Mouse (Mus musculus) left cerebral cortex, adult 18-20 months (tissue): ENCODE results near the gene Abl1. TPM values are rescaled to one million over a fixed set of nuclear protein-coding genes. Genes with fewer than 3 reads are reported as not detected.

Experiments
- DNase-seq, 2 experiments: peaks; one replicate each; pipeline ENCODE4 v3.0.0; 2021 to 2022; ENCODE audit warnings: low spot score in 2 of 2, mixed read lengths in 1 of 2
- total RNA-seq, 2 experiments: library from RNA; stranded (reverse); gene quantifications; 2 replicates each; pipeline ENCODE4 v1.2.3; 2021

Abl1 gene
- total RNA-seq, 2 experiments from 2014 or later: 39.2 to 39.9 TPM

DNA sequence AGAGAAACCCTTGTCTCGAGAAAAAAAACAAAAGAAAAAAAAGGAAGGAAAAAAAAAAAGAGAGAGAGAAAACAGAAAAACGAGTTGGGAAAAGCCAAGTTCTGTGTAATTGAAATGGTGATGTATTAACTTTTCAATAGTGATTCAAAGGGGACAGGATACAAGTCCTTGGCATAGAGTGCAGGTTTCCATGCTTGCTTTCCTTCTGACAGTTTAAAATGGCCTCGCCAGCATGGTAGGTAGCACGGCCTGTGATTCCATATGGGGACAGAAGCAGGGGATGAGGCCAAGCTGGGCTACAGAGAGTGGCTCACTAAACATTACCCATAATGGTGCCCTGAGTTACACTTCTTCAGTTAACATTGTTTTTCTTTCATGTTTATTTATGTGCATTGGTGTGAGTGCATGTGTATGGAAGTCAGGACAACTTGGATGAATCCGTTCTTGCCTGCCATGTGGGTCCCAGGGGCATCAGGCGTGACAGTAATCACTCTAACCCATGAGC lies 6.4 kb upstream of the Abl1 start:
- DNase-seq: no peak

DNA sequence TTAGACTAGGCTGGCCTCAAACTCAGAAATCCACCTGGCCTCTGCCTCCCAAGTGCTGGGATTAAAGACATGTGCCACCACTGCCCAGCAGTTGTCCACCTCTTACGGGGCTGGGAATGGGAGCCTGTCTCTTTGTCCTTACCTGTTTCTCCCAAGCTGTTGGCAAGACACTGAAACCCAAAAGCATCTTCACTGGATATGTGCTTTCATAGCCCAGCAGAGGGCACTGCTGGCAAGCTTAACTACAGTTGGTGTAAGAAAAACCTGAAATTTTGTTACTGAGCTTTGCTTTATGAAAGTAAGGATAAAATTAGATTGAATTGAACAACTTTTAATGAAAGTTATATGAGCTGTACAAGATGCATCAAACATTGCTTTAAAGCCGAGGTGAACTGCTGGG lies 4.5 kb upstream of the Abl1 start:
- peak; percentile 57 to 60 for DNase-seq

DNA sequence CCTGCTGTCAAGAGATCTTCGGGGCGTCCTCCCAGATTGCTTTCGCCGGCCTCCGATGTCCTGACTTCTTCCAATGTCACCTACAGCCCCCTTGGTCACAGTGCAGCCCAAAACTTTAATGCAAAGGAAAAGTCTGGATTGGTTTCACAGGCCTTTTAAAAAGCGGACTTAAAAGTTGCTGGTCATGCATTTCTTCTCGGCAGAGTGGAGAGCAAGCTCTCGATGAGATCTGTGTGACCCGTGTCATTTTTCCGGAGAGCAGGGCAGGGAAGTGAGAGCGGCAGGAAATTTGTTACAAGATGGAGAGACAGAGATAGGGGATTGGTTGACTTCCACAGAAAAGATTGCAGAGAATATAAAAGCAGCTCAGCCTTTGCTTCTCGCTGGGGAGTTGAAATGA lies 869 bp downstream of the Abl1 start:
- no peak for DNase-seq

DNA sequence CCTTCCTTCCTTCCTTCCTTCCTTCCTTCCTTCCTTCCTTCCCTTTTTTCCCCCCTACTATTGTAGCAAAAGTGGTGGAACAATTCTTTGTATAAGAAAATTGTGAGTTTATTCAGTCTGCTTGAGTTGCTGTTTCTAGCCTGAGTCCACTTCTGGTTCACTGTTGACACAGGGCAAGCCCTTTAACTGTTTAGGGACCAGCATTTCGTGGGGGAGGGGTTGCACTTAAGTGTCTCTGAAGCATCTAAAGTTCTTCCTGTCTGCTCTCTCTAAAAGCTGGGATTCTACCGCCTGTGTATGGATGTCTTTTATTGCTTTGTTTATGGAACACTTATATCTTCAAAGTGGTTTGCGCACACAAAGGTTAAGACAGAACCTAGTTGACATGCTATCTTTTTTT lies 1.9 kb downstream of the Abl1 start:
- no peak for DNase-seq

DNA sequence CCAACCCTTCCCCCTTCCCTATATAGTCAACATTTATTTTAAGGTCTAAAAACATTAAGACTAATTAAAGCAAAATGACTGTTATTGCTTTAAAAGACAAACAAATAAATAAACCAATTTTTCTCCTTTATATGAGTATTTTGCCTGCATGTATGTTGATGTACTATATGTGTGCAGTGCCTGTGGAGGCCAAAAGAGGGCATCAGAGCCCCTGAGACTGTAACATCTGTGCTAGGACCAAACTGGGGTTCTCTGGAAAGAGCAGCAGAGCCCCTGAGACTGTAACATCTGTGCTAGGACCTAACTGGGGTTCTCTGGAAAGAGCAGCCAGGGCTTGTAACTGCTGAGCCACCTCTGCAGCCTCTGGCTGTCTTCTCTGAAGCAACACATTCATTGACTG lies 10.0 kb downstream of the Abl1 start:
- DNase-seq: no peak

DNA sequence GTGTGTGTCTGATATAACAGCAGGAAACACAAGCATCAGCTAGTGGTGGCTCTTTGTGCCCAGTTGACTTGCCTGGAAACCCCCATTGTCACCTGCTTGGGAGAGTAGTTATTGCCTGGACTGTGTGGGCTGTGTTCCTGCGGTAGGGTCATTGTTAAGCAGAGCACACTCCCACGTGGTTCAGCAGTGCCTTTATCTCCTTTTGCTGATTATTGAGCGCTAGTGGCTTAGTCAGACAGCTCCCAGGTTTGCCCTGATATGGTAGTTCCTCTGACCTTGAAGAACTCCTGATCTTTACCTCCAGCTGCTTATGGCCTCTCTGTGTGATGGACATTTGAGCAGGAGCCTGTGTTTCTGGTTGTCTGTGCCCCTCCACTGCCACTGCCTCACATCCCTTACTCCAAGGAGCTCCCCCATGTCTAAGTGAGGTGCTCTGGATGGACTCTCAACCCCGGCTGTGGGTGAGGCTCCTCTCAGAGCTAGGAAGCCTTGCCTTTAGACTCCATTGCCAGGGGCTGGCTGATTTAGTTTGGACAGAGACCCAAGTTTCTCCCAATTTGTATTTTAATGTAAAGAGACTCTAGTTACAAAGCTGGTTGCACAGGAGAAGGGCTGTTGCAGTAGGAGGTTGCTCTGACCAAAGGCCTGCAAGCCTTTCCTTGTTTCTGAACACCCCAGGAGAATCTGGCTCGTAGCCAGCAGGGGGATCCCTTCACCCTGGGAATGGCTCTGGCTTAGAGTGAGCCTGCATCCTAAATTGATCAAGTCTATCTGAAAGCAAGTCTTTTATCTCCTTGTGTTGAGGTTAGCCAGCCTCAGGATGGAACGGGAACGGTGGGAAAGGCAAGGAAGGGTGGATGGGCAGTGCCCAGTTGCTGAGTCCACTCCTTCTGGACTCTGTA lies 12.6 kb downstream of the Abl1 start:
- DNase-seq: no peak

DNA sequence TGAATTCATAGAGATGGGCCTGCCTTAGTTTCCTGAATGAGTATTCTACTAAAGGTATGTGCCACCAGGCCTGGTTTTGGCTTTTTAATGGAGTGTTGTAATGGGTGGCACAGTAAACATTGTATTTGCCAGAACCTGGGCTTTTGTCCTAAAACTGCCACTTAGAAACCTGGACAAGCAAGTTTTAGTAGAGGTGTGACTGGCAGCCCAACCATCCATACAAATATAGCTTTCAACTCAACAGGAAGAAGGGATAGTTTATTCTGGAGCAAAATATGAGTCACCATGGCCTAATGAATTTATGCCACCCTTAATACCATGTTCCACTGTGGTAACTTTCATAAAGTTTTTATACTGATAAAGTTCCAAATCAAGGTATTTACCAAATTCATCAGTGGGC lies 15.1 kb downstream of the Abl1 start:
- DNase-seq: no peak

DNA sequence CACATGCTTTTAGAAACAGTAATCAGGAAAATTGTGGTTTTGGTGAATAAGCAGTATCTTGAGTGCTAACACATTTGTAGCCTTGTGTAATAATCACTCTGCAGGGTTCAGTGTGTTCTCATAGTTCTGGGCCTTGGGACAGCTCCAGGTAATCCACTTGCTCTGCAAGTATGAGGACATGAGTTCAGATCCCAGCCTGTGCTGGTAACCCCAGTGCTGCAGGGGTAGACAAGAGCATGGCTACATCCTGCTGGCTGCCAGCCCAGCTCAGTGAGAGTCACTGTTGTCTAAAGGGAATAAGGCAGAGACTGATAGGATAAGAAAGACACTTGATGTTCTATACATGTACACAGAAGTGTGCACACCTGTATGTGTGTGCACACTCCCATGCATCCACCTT lies 17.7 kb downstream of the Abl1 start:
- DNase-seq: no peak

DNA sequence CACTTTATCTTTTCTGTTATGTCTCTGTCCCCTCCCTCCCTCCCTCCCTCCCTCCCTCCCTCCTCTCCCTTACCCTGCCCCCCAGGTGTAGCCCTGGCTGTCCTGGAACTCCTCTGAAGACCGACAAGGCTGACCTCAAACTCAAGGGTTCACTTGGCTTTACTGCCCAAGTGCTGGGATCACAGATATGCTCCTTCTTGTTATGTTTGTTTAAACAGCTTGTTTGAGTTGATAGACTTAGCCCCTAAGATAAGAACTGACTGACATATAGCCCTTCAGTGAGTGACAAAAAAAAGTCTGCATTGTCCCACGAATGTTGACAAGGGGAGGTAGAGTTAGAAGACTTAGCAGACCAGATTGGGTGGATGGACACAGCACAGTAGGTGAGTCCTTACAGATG lies 18.4 kb downstream of the Abl1 start:
- no peak for DNase-seq

DNA sequence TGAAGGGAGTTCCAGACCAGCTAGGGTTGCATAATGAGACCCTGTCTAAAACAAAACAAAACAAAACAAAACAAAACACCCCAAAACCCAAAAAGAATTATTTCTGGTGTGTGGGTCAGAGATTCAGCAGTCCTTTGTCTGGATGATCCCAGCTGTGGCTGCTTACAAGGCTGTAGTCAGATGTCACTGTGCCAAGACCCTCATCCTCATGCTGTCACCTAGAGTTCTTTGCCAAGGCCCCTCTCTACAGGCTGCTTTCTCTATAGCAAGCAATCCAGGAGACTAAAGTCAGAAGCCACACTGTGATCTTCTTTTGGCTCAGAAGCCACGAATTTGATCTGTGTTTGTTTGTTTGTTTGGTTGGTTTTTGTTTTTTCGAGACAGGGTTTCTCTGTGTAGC lies 24.5 kb downstream of the Abl1 start:
- DNase-seq: no peak

DNA sequence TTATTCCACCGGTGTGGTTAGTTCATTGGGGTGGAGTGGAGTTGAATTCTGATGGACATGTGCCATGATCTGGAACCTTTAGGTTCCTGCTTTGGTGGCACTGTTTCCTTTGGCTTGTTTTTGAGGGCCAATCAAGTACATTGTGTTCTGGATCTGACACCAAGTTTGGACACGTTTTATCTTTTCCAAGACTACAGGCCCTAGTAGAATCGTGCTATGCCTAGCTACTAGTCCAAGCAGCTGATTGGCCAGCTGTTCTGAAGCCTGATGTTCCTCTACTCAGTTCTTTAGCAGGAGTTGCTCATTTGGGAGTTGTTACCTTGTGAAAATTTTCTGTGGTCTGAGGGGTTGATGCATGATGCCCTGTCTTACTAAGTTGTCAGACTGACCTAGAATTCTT lies 25.6 kb downstream of the Abl1 start:
- no peak for DNase-seq

DNA sequence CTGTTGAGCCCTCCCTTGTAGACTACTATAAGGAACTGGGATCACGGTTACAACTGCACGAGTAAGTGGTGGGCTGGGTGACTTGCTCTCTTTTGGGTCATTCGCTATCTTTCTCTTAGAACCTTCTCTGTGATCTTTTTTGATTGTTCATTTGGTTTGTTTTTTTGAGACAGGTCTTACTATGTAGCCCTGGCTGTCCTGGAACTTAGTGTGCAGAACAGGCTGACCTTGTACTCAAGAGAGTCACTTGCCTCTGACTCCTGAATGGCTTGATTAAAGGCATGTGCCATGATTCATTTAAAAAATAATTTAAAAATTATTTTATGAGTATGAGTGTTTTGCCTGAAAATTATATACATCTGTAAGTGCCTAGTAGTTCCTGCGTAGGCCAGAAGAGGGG lies 26.6 kb downstream of the Abl1 start:
- DNase-seq: no peak

DNA sequence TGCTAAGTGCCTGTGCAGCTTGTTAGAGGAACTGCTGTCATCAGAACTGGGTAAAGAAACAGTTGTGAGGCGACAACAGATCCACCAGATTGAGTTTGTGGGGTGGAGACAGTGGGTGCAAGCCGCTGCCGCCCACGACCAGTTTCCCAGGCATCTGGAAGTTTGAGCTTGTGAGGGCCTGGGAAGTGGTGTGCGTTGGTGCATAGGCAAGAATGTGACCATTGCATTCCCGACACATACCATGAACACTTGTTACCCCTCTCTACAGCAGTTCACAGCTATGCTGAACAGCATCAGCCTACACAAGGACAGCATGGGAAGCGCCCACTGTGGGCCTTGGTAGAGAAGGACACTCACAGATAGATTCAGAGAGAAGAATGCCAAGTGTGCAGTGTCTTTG lies 27.8 kb downstream of the Abl1 start:
- peak; percentile 69 to 84 for DNase-seq

DNA sequence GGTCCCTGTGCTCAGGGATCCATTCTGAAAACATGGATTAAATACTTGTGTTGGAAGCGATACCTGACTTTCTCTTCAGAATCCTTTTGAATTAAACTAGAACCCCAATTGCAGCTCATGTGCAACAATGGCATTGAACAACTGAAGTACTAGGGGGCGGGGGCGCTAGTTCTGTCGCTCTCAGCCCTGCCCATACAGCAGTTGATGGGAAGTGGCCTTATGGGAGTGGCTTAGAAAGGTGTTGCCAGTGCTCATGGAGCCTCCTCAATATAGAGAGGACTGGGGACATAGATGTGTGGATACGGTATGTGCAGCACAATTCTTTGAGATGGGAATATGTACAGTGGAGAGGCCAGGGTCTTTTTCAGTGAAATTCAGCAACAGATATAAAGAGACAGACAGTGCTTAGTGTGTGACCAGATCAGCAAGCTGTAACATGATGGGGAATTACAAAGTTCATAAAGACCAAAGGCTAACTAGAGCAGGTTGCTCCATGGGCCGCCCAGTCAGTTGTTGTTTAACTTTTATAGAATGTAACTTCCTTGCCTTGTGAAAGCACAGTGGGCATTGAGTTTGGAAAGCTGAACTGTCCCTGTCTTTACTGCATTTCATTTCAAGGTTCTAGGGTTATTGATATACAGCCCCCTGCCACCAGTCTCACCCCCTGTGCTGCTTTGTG lies 31.2 kb downstream of the Abl1 start:
- DNase-seq: no peak

DNA sequence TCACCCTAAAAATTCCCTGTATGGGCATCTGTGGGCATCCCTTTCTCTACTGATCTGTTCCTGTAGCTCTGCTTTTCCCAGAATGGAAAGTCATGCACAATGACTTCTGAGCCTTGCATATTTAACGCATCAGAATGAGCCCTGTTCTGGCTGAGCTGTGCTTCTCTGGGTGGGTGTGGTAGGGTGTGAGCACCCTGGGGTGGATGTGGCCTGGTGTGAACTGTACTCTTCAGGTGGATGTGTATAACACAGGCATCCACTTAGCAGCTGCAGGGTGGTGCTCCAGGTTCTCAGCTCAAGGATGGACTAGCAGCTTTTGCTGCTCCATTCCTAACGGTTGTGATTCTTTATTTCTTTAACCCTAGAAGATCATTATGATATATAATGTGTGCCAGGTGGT lies 31.8 kb downstream of the Abl1 start:
- DNase-seq: no peak

DNA sequence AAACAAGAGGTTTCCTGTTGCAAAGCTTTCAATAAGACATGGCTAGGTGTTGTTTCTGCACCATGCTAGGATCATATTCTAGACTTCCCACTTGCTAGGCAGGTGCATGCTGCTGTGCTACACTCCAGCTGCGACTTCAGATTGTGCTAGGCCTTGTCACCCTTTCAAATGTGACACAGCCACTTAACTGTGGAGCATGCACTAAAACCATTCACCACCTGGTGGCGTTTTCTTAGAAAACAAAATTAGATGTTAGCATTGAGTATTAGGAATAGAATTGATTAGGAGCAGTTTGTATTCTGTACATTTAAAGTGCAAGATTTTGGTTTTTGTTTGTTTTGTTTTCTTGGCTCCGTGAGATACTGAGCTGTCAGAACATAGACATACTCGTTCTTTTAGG lies 32.6 kb downstream of the Abl1 start:
- no peak for DNase-seq

DNA sequence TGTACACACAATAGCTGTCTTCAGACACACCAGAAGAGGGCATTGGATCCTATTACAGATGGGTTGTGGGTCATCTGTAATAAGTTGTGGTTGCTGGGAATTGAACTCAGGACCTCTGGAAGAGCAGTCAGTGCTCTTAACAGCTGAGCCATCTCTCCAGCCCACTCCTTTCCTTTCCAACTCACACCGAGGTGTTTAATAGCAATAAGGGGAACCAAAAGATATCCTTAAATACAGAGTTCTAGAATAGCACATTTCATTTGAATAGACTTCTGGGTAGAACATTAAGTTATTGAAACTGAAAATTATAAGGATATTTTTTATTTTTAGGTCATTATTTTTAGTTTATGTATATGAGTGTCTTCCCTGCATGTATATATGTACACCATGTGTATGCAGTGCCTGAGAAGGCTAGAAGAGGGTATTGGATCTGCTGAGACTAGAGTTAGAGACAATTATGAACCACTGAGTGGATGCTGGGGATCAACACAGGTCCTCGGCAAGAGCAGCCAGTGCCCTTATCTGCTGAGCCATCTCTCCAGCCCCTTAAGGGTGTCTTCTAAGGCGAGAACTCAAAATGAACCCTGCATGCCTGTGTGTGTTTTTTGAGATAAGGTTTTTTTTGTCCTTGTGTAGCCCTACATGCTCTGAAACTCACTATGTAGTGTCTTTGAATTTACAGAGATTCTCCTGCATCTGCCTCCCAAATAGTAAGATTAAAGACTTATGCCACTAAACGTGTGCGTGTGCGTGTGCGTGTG lies 36.7 kb downstream of the Abl1 start:
- no peak for DNase-seq

DNA sequence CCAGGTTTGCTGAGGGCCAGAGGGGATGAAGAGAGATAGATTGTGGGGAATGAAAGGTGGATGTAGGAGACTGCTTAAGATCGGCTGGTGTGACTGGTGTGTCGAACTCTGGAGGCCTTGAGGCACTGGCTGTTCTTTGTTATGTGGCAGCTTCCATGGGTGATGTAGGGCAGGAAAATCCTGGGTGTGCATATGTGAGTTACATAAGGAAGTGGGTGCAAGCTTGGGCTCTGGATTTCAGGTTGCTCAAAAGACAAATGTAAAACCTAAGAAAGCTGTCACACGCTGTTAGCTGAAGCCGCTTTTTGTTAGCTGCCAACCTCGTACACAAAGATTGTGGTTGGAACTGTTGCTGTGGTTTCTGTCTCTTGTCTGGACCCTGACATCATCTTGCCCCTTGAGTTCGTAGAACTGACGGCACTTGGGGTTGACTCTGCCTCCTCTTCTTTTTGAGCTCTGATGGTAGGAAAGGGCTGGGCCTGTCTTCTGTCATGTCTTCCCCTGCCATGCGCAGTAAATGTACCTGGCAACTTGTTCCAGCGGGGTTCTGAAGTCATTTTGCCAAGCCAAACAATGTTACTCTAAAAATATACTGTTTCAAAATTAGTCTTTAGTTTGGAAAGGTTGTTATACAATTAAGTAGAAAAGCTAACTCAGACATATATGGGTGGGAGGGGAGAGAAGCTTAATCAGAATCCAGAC lies 39.6 kb downstream of the Abl1 start:
- peak in 1 of 2 experiments; percentile 40 for DNase-seq

DNA sequence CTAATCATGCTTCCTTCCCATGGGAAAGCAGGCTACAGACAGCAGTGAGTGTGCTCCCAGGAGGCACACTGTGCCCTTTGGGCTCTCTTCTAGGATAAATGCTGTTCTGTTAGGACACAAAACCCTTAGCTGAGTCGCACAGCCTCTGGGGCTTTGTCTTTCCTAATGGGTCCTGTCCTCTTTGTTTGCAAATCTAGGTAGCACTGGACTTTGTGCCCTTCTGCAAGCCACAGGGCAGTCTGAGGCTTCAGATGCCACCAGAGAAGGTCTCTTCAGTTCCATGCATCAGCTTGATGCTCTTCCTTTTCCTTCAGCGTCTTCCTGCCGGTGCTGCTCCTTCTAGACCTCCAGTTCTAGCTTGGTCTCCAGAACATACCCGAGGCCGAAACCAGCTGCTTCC lies 42.5 kb downstream of the Abl1 start:
- no peak for DNase-seq

DNA sequence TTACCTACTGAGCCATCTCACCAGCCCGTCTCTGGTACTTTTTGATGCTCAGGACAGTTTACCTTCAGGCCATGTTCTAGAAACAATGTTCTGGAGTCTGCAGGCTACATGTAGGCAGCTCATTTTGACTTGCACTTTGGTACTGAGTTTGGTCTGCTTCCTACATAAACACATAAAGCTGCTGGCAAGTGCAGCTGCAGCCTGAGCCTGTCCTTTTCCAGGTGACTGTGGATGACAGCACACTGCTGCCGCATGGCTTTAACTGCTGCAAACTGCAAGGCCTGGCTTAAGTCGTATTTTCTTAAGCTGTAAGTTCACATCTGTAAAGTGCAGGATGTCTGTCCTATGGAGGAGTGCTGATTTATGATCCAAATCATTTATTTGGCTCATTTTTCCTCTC lies 44.3 kb downstream of the Abl1 start:
- no peak for DNase-seq

DNA sequence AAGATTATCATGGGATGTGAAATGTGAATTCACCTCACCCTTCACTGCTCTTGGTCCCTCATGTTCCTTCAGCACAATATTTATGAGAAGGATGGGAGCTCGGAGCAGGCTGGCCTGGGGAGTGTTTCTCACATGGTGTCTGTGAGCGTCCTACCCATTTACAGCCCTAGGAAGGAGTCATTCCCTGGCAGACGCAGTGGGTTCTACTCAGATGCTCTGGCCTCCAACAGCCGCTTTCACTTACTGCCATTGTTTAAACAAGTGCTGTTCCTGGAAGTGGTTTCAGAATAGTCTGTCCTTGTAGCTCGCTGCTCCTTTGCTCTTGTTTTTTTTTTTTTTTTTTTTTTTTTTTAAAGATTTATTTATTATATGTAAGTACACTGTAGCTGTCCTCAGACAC lies 45.4 kb downstream of the Abl1 start:
- no peak for DNase-seq
